Mouse (Mus musculus) erythroblast, adult 5-6 weeks (primary cell): Measurements from ENCODE around the gene Mrpl3. TPM values are rescaled to one million over a fixed set of nuclear protein-coding genes. Genes with fewer than 3 reads are reported as not detected.
"Not testable (repeated sequence)": the region's sequence is repeated elsewhere in the genome, so short reads cannot be mapped to it uniquely, and the experiment has no call there.

ENCODE experiments used
- ATAC-seq: replicated peaks from 2 replicates; pipeline ENCODE4 v1.8.0; 2016; ENCODE audit warnings: moderate number of reproducible peaks, mild to moderate bottlenecking, moderate TSS enrichment, inconsistent platforms; ENCODE audit not compliant: poor library complexity, low FRiP score, severe bottlenecking
- total RNA-seq, 2 experiments: library from RNA; stranded (forward) in 1 of 2; stranded (reverse) in 1 of 2; fragments of 150-400 nt in 1 of 2; fragments of 200-764, 138-1000 nt in 1 of 2; gene quantifications; 2 replicates each; pipeline versions ENCODE4 v1.2.3 to v1.2.4; 2015 to 2017; ENCODE audit warnings: low replicate concordance in 2 of 2

Mrpl3 gene
- total RNA-seq, 2 experiments from 2014 or later = 16.5 to 19.8 TPM

- not testable (repeated sequence) for ATAC-seq
Measured at GRCm38 (mm10) chr9:105125206-105125605, 72.2 kb downstream of the Mrpl3 start.

Other genes starting within 250 kb of the Mrpl3 start
- 1.9 and 12.7 TPM in 2 replicates for gene Nudt16, start 78.6 kb downstream of the Mrpl3 start, total RNA-seq (2015; ENCODE audit: low replicate concordance)
- 0.51 and 1.3 TPM in 2 replicates for gene Nudt16, start 78.6 kb downstream of the Mrpl3 start, total RNA-seq (2017; ENCODE audit: low replicate concordance)
- gene 1700080E11Rik, start 91.9 kb downstream of the Mrpl3 start, total RNA-seq (2015; ENCODE audit: low replicate concordance) = not detected in 2 replicates
- gene 1700080E11Rik, start 91.9 kb downstream of the Mrpl3 start, total RNA-seq (2017; ENCODE audit: low replicate concordance) = not detected in 2 replicates